Mouse (Mus musculus): ENCODE measurements around the gene Trim16.

Gene Trim16

DNA sequence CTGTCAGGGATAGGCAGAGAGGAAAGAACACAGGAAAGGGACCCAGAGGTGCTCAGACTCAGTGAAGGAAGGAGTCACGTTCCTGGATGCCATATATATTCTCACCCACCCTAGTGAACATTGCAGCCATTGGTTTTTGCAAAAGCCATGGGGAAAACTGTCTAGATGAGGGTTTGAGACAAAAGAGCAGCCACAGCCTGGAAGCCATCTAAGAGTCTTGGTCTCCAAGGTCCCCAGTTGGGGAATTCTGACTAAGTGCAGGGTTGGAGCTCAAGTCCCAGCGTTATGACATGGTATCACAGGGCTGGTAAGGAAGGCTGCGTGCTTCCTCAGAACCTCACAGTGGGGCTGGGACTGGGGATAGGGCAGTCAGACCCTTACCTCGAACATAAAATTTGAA is 45.5 kb downstream of the Trim16 start:
- H3K27me3 ChIP-seq (ENCODE audit: control insufficient read depth, insufficient read depth, low read length, poor library complexity, severe bottlenecking), result no peaks in the 10 kb centered on the region
- DNase-seq (ENCODE audit: low read depth, low spot score), result no peak

DNA sequence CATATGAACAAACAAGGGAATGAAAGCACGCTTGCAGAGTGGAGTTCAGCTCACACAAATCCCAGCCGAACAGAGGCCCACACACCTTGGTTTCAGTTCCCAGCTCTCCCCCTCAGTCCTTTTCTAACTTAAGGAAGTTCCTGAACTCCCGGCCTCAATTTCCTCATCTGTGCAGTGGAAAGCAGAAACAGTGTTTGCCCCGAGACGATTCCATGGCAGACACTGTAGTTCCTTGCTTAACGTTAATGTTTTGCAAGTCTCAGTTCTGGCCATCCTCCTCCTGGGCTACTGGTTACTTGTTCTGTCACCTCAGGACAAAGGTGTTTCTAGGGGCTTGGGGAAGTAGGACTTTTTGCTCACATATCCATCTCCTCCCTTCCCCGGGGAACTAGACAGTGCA is 46.7 kb downstream of the Trim16 start:
- no peak for DNase-seq (ENCODE audit: low read depth, low spot score)
- no peaks in the 10 kb centered on the region for H3K27me3 ChIP-seq (ENCODE audit: control insufficient read depth, insufficient read depth, low read length, poor library complexity, severe bottlenecking)
- no peaks in the 10 kb centered on the region for H3K36me3 ChIP-seq (ENCODE audit: control insufficient read depth, insufficient read depth, low read length, poor library complexity, severe bottlenecking)

More for the DNA sequence above, 45.5 kb downstream of the Trim16 start:
- no peaks in the 10 kb centered on the region for H3K36me3 ChIP-seq (ENCODE audit: control insufficient read depth, insufficient read depth, low read length, poor library complexity, severe bottlenecking)

- DNase-seq (ENCODE audit: low read depth, low spot score), result no peak
- no peaks in the 10 kb centered on the region for H3K36me3 ChIP-seq (ENCODE audit: control insufficient read depth, insufficient read depth, low read length, poor library complexity, severe bottlenecking)
Observed at GRCm38 (mm10) chr11:62869201-62869600, 49.2 kb downstream of the Trim16 start.

DNA sequence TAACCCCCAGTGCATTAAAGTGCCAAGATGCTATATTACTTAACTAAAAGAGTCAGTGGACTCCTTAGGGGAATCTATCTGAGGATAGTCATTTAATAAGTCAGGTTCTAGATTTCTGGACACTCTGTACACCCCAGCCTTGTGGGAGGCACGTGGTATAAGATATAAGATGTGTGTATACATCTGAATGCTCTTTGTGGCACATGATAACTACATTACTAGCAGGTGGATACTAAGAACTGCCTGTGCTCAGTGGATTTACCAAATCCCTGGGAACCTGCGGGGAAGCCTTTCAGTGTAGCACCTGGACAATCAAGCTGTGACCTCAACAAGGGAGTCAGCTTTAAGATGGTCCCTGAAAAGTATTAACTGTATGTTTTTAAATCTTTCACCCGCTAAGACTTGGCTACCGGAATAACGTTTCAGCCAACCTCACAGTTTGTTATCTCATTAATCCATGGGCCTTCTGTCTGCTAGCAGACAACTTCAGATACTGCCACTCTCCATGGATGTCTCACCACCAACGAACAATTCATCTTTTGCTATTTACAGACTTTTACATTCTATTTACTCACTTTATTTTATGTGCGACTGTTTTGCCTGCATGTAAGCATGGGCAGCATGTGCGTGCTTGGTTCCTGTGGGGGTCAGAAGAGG is 49.8 kb downstream of the Trim16 start:
- DNase-seq (ENCODE audit: low read depth, low spot score), result no peak
- H3K27me3 ChIP-seq (ENCODE audit: control insufficient read depth, insufficient read depth, low read length, poor library complexity, severe bottlenecking), result no peaks in the 10 kb centered on the region

More at GRCm38 (mm10) chr11:62869201-62869600, 49.2 kb downstream of the Trim16 start:
- no peaks in the 10 kb centered on the region for H3K27me3 ChIP-seq (ENCODE audit: control insufficient read depth, insufficient read depth, low read length, poor library complexity, severe bottlenecking)

GRCm38 (mm10) chr11:62873479-62873878 is 53.4 kb downstream of the Trim16 start:
- no peak for DNase-seq (ENCODE audit: low read depth, low spot score)
- Histone ChIP-seq H3K36me3 (ENCODE audit: control insufficient read depth, insufficient read depth, low read length, poor library complexity, severe bottlenecking) (no peaks in the 10 kb centered on the region), H3K27me3 (ENCODE audit: control insufficient read depth, insufficient read depth, low read length, poor library complexity, severe bottlenecking) (no peaks in the 10 kb centered on the region)

More for the DNA sequence above, 49.8 kb downstream of the Trim16 start:
- H3K36me3 ChIP-seq (ENCODE audit: control insufficient read depth, insufficient read depth, low read length, poor library complexity, severe bottlenecking), result no peaks in the 10 kb centered on the region

DNA sequence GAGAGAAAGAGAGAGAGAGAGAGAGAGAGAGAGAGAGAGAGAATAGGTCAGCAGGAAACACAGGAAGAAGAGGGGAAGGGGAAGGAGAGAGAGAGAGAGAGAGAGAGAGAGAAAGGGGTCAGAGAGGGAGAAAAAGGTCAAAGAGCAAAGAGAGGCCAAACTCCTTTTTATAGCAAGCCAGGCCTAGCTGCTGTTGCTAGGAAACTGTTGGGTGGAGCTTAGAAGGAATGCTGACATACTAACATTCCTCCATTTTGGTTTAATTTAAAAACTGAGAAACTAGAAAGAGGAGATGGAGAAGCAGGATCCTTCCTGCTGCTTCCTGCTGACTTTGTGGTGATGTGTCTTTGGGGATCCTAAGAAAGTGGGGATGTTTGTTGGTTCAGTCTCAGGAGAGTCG is 55.7 kb downstream of the Trim16 start:
- H3K27me3 ChIP-seq (ENCODE audit: control insufficient read depth, insufficient read depth, low read length, poor library complexity, severe bottlenecking), result no peaks in the 10 kb centered on the region
- no peak for DNase-seq (ENCODE audit: low read depth, low spot score)
- H3K36me3 ChIP-seq (ENCODE audit: control insufficient read depth, insufficient read depth, low read length, poor library complexity, severe bottlenecking), result no peaks in the 10 kb centered on the region

DNA sequence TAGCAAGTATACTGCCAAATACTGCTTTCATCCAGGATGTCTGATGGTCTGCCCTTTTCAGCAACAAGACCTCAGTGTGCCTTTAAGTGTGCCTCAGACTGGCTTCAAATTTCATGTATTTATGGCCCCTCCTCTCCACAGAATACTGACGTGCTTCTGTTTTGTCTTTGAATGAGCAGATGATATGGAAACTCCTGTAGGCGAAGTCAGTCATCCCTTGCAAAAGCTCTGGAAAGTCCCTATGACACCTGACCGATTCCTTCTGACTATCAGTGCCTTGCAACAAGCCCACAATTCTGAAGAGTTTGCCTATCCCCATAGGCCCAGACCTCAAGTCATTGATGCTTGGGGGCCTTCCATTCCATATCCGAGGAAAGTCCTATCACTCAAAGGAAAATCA is 56.4 kb downstream of the Trim16 start:
- H3K27me3 ChIP-seq (ENCODE audit: control insufficient read depth, insufficient read depth, low read length, poor library complexity, severe bottlenecking), result no peaks in the 10 kb centered on the region
- DNase-seq (ENCODE audit: low read depth, low spot score), result peak; percentile 40
- no peaks in the 10 kb centered on the region for H3K36me3 ChIP-seq (ENCODE audit: control insufficient read depth, insufficient read depth, low read length, poor library complexity, severe bottlenecking)

DNA sequence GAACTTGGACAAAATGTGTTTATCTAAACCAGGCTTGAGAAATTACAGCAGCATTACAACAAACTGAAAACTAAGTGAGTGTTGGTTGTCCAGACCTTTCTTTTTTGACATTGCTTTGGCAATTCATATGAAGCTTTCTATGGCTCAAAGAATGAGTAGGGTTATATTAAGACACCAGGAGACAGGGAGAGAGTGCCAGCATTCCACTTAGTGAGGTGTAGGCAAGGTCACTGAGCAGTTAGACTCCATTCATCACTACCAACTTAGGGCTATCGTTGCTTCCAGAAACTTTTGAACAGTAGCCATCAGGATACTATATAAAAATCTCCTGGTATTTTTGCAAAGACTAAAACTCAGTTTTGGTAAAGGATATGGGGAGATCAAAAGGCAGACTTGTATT is 57.4 kb downstream of the Trim16 start:
- H3K27me3 ChIP-seq (ENCODE audit: control insufficient read depth, insufficient read depth, low read length, poor library complexity, severe bottlenecking), result no peaks in the 10 kb centered on the region
- no peaks in the 10 kb centered on the region for H3K36me3 ChIP-seq (ENCODE audit: control insufficient read depth, insufficient read depth, low read length, poor library complexity, severe bottlenecking)
- DNase-seq (ENCODE audit: low read depth, low spot score), result no peak

GRCm38 (mm10) chr11:62878728-62879127 is 58.7 kb downstream of the Trim16 start:
- peaks cover 2% of the 10 kb centered on the region; the same call in 1 of the 2 replicates for H3K36me3 ChIP-seq (ENCODE audit: control insufficient read depth, insufficient read depth, low read length, poor library complexity, severe bottlenecking)
- peak; percentile 33 for DNase-seq (ENCODE audit: low read depth, low spot score)
- no peaks in the 10 kb centered on the region for H3K27me3 ChIP-seq (ENCODE audit: control insufficient read depth, insufficient read depth, low read length, poor library complexity, severe bottlenecking)

GRCm38 (mm10) chr11:62879220-62880048 is 59.4 kb downstream of the Trim16 start, which contains the start of gene Tvp23b:
Gene Tvp23b, plus strand, starts transcription at chr11:62879455.
- DNase-seq (ENCODE audit: low read depth, low spot score), result peak; percentile 99
- peaks cover 5% of the 10 kb centered on the region; the same call in 1 of the 2 replicates for H3K36me3 ChIP-seq (ENCODE audit: control insufficient read depth, insufficient read depth, low read length, poor library complexity, severe bottlenecking)
- no peaks in the 10 kb centered on the region for H3K27me3 ChIP-seq (ENCODE audit: control insufficient read depth, insufficient read depth, low read length, poor library complexity, severe bottlenecking)

- H3K36me3 ChIP-seq (ENCODE audit: control insufficient read depth, insufficient read depth, low read length, poor library complexity, severe bottlenecking), result peaks cover 11% of the 10 kb centered on the region
- DNase-seq (ENCODE audit: low read depth, low spot score), result no peak
- no peaks in the 10 kb centered on the region for H3K27me3 ChIP-seq (ENCODE audit: control insufficient read depth, insufficient read depth, low read length, poor library complexity, severe bottlenecking)
Observed at GRCm38 (mm10) chr11:62883407-62883806, 63.4 kb downstream of the Trim16 start.

GRCm38 (mm10) chr11:62885323-62885722 is 65.3 kb downstream of the Trim16 start:
- no peak for DNase-seq (ENCODE audit: low read depth, low spot score)
- H3K27me3 ChIP-seq (ENCODE audit: control insufficient read depth, insufficient read depth, low read length, poor library complexity, severe bottlenecking), result no peaks in the 10 kb centered on the region
- peaks cover 11% of the 10 kb centered on the region for H3K36me3 ChIP-seq (ENCODE audit: control insufficient read depth, insufficient read depth, low read length, poor library complexity, severe bottlenecking)

GRCm38 (mm10) chr11:62890796-62891195 is 70.8 kb downstream of the Trim16 start:
- Histone ChIP-seq H3K27me3 (ENCODE audit: control insufficient read depth, insufficient read depth, low read length, poor library complexity, severe bottlenecking) (no peaks in the 10 kb centered on the region), H3K36me3 (ENCODE audit: control insufficient read depth, insufficient read depth, low read length, poor library complexity, severe bottlenecking) (peaks cover 8% of the 10 kb centered on the region)
- DNase-seq (ENCODE audit: low read depth, low spot score), result no peak

- DNase-seq (ENCODE audit: low read depth, low spot score), result no peak
- Histone ChIP-seq H3K36me3 (ENCODE audit: control insufficient read depth, insufficient read depth, low read length, poor library complexity, severe bottlenecking) (peaks cover 4% of the 10 kb centered on the region), H3K27me3 (ENCODE audit: control insufficient read depth, insufficient read depth, low read length, poor library complexity, severe bottlenecking) (no peaks in the 10 kb centered on the region)
Observed at GRCm38 (mm10) chr11:62891763-62892162, 71.7 kb downstream of the Trim16 start.
